Mouse (Mus musculus) ES-E14 (cell line): ENCODE results near the gene Olfr402.

Experiments
- CHD2 ChIP-seq: IDR thresholded peaks from 2 replicates; pipeline ENCODE4 v1.6.1; 2014; ENCODE audit warnings: mild to moderate bottlenecking, low read depth, low read length, inconsistent platforms
- HCFC1 ChIP-seq: IDR thresholded peaks from 2 replicates; pipeline ENCODE4 v1.6.1; 2012; ENCODE audit warnings: low read length, inconsistent platforms, borderline replicate concordance; ENCODE audit not compliant: insufficient read depth
- MAFK ChIP-seq: IDR thresholded peaks from 2 replicates; pipeline ENCODE4 v1.6.1; 2014; ENCODE audit warnings: mild to moderate bottlenecking, low read depth, low read length, inconsistent platforms; ENCODE audit not compliant: insufficient read depth
- ZC3H11A ChIP-seq: IDR thresholded peaks from 2 replicates; pipeline ENCODE4 v1.6.1; 2012; ENCODE audit warnings: low read depth, mild to moderate bottlenecking, inconsistent platforms, low read length, borderline replicate concordance
- ZNF384 ChIP-seq: IDR thresholded peaks from 2 replicates; pipeline ENCODE4 v1.6.1; 2012; ENCODE audit warnings: low read depth, low read length, inconsistent platforms

- TF ChIP-seq CHD2 (no peak), MAFK (no peak), ZNF384 (no peak), HCFC1 (no peak), ZC3H11A (no peak)
Observed at GRCm38 (mm10) chr11:74183168-74183567, 29.8 kb downstream of the Olfr402 start.
